Mouse (Mus musculus): ENCODE data around the gene Ripor3. TPM values are rescaled to one million over a fixed set of nuclear protein-coding genes. Genes with fewer than 3 reads are reported as not detected.
A peak's percentile ranks its signal among the peaks of the same experiment; 100 is the strongest.

Ripor3 gene
- polyA plus RNA-seq, 1 experiment, result 5.3 TPM

GRCm38 (mm10) chr2:167953819-167954218 is 56.6 kb downstream of the Ripor3 start:
- Histone ChIP-seq H3K36me3 (ENCODE audit: control insufficient read depth, insufficient read depth, low read length) (peaks cover 2% of the 10 kb centered on the region), H3K27me3 (ENCODE audit: control insufficient read depth, insufficient read depth, low read length) (no peaks in the 10 kb centered on the region), H3K4me1 (ENCODE audit: control insufficient read depth, insufficient read depth, insufficient read length) (peaks cover 57% of the 10 kb centered on the region; the same call in 1 of the 2 replicates), H3K4me3 (ENCODE audit: extremely low read depth, insufficient read depth, insufficient read length) (no peak overlapping the region), H3K27ac (ENCODE audit: insufficient read depth, low read length) (no peak overlapping the region)
- no peak for DNase-seq (ENCODE audit: low read depth in 1 of 2, low spot score in 2 of 2)
- no peak for TF ChIP-seq CTCF (IDR thresholded peaks at IDR 0.05; ENCODE audit: extremely low read depth, insufficient read depth, insufficient read length, insufficient replicate concordance)
- no peak for TF ChIP-seq POLR2A (IDR thresholded peaks at IDR 0.05; ENCODE audit: low read depth, low read length)
- 92% methylated on average over 10 of the region's 10 CpGs for WGBS

GRCm38 (mm10) chr2:167951301-167952211 is 58.9 kb downstream of the Ripor3 start:
- peaks cover 2% of the 10 kb centered on the region for H3K36me3 ChIP-seq (ENCODE audit: control insufficient read depth, insufficient read depth, low read length)
- no peaks in the 10 kb centered on the region for H3K27me3 ChIP-seq (ENCODE audit: control insufficient read depth, insufficient read depth, low read length)
- H3K4me1 ChIP-seq (ENCODE audit: control insufficient read depth, insufficient read depth, insufficient read length), result peaks cover 57% of the 10 kb centered on the region; the same call in 1 of the 2 replicates
- DNase-seq (ENCODE audit: low read depth in 1 of 2, low spot score in 2 of 2), result peak in 1 of 2 experiments; percentile 44
- no peak overlapping the region for H3K27ac ChIP-seq (ENCODE audit: insufficient read depth, low read length)
- 51% methylated on average over 13 of the region's 13 CpGs for WGBS
- H3K4me3 ChIP-seq (ENCODE audit: extremely low read depth, insufficient read depth, insufficient read length), result no peak overlapping the region
- TF ChIP-seq POLR2A (IDR thresholded peaks at IDR 0.05; ENCODE audit: low read depth, low read length) (no peak), CTCF (IDR thresholded peaks at IDR 0.05; ENCODE audit: extremely low read depth, insufficient read depth, insufficient read length, insufficient replicate concordance) (no peak)

GRCm38 (mm10) chr2:167950681-167951080 is 59.7 kb downstream of the Ripor3 start:
- no peak for DNase-seq (ENCODE audit: low read depth in 1 of 2, low spot score in 2 of 2)
- Histone ChIP-seq H3K4me1 (ENCODE audit: control insufficient read depth, insufficient read depth, insufficient read length) (peaks cover 54% of the 10 kb centered on the region; the same call in 1 of the 2 replicates), H3K27me3 (ENCODE audit: control insufficient read depth, insufficient read depth, low read length) (no peaks in the 10 kb centered on the region), H3K27ac (ENCODE audit: insufficient read depth, low read length) (peak overlapping the region; percentile 7; the same call in 1 of the 2 replicates), H3K4me3 (ENCODE audit: extremely low read depth, insufficient read depth, insufficient read length) (no peak overlapping the region), H3K36me3 (ENCODE audit: control insufficient read depth, insufficient read depth, low read length) (peaks cover 2% of the 10 kb centered on the region)
- TF ChIP-seq POLR2A (IDR thresholded peaks at IDR 0.05; ENCODE audit: low read depth, low read length) (no peak), CTCF (IDR thresholded peaks at IDR 0.05; ENCODE audit: extremely low read depth, insufficient read depth, insufficient read length, insufficient replicate concordance) (no peak)
- 81% methylated on average over 6 of the region's 6 CpGs for WGBS

- 42% methylated on average over 2 of the region's 2 CpGs for WGBS
- no peaks in the 10 kb centered on the region for H3K27me3 ChIP-seq (ENCODE audit: control insufficient read depth, insufficient read depth, low read length)
- DNase-seq (ENCODE audit: low read depth in 1 of 2, low spot score in 2 of 2), result no peak
- TF ChIP-seq CTCF (IDR thresholded peaks at IDR 0.05; ENCODE audit: extremely low read depth, insufficient read depth, insufficient read length, insufficient replicate concordance) (no peak), POLR2A (IDR thresholded peaks at IDR 0.05; ENCODE audit: low read depth, low read length) (no peak)
- peaks cover 2% of the 10 kb centered on the region for H3K36me3 ChIP-seq (ENCODE audit: control insufficient read depth, insufficient read depth, low read length)
- H3K4me3 ChIP-seq (ENCODE audit: extremely low read depth, insufficient read depth, insufficient read length), result no peak overlapping the region
- H3K27ac ChIP-seq (ENCODE audit: insufficient read depth, low read length), result peak overlapping the region; percentile 59
- H3K4me1 ChIP-seq (ENCODE audit: control insufficient read depth, insufficient read depth, insufficient read length), result peaks cover 57% of the 10 kb centered on the region; the same call in 1 of the 2 replicates
Measured at GRCm38 (mm10) chr2:167949808-167950207, 60.6 kb downstream of the Ripor3 start.

GRCm38 (mm10) chr2:167949250-167949649 is 61.2 kb downstream of the Ripor3 start:
- Histone ChIP-seq H3K4me1 (ENCODE audit: control insufficient read depth, insufficient read depth, insufficient read length) (peaks cover 58% of the 10 kb centered on the region; the same call in 1 of the 2 replicates), H3K36me3 (ENCODE audit: control insufficient read depth, insufficient read depth, low read length) (peaks cover 2% of the 10 kb centered on the region), H3K27ac (ENCODE audit: insufficient read depth, low read length) (peak overlapping the region; percentile 59), H3K4me3 (ENCODE audit: extremely low read depth, insufficient read depth, insufficient read length) (no peak overlapping the region), H3K27me3 (ENCODE audit: control insufficient read depth, insufficient read depth, low read length) (no peaks in the 10 kb centered on the region)
- 5% methylated on average over 6 of the region's 6 CpGs for whole genome bisulfite sequencing
- no peak for TF ChIP-seq CTCF (IDR thresholded peaks at IDR 0.05; ENCODE audit: extremely low read depth, insufficient read depth, insufficient read length, insufficient replicate concordance)
- no peak for TF ChIP-seq POLR2A (IDR thresholded peaks at IDR 0.05; ENCODE audit: low read depth, low read length)
- peak in 1 of 2 experiments; percentile 33 for DNase-seq (ENCODE audit: low read depth in 1 of 2, low spot score in 2 of 2)

GRCm38 (mm10) chr2:167948557-167948956 is 61.9 kb downstream of the Ripor3 start:
- H3K27ac ChIP-seq (ENCODE audit: insufficient read depth, low read length), result peak overlapping the region; percentile 59

More at GRCm38 (mm10) chr2:167948557-167948956, 61.9 kb downstream of the Ripor3 start:
- H3K4me3 ChIP-seq (ENCODE audit: extremely low read depth, insufficient read depth, insufficient read length), result no peak overlapping the region
- peaks cover 64% of the 10 kb centered on the region; the same call in 1 of the 2 replicates for H3K4me1 ChIP-seq (ENCODE audit: control insufficient read depth, insufficient read depth, insufficient read length)
- DNase-seq (ENCODE audit: low read depth in 1 of 2, low spot score in 2 of 2), result no peak
- no peaks in the 10 kb centered on the region for H3K27me3 ChIP-seq (ENCODE audit: control insufficient read depth, insufficient read depth, low read length)
- TF ChIP-seq POLR2A (IDR thresholded peaks at IDR 0.05; ENCODE audit: low read depth, low read length), result no peak
- TF ChIP-seq CTCF (IDR thresholded peaks at IDR 0.05; ENCODE audit: extremely low read depth, insufficient read depth, insufficient read length, insufficient replicate concordance), result no peak
- 66% methylated on average over 13 of the region's 13 CpGs for WGBS
- H3K36me3 ChIP-seq (ENCODE audit: control insufficient read depth, insufficient read depth, low read length), result no peaks in the 10 kb centered on the region

Data from spleen, adult 2 months (tissue).